Mouse (Mus musculus) CD4-positive helper T cell, adult 2 months (primary cell): ENCODE data around the gene Cd80.
A peak's percentile ranks its signal among the peaks of the same experiment; 100 is the strongest.
"Not testable (repeated sequence)": the region's sequence is repeated elsewhere in the genome, so short reads cannot be mapped to it uniquely, and the experiment has no call there.

Experiments
- DNase-seq: peaks from one replicate; pipeline ENCODE4 v3.0.0-alpha.2; 2012; ENCODE audit warnings: low read depth, missing footprints, low spot score

Cd80 gene

GRCm38 (mm10) chr16:38455511-38456418 is at the start of gene Cd80:
Gene Cd80 (plus strand): TSS chr16:38455561.
- DNase-seq, result no peak

GRCm38 (mm10) chr16:38406293-38406692 is 49.1 kb upstream of the Cd80 start:
- DNase-seq, result no peak

- DNase-seq, result peak; percentile 52
Observed at GRCm38 (mm10) chr16:38406708-38407107, 48.7 kb upstream of the Cd80 start.

GRCm38 (mm10) chr16:38407584-38407983 is 47.8 kb upstream of the Cd80 start:
- DNase-seq, result peak; percentile 15

GRCm38 (mm10) chr16:38408416-38408815 is 46.9 kb upstream of the Cd80 start:
- DNase-seq, result no peak

- no peak for DNase-seq
Observed at GRCm38 (mm10) chr16:38414953-38415352, 40.4 kb upstream of the Cd80 start.

- DNase-seq, result no peak
Observed at GRCm38 (mm10) chr16:38425374-38425773, 30.0 kb upstream of the Cd80 start.

- no peak for DNase-seq
Observed at GRCm38 (mm10) chr16:38425799-38426198, 29.6 kb upstream of the Cd80 start.

GRCm38 (mm10) chr16:38431446-38432185 is 23.7 kb upstream of the Cd80 start:
- DNase-seq, result no peak

GRCm38 (mm10) chr16:38432498-38433425 is 22.6 kb upstream of the Cd80 start, which contains the start of gene Pla1a:
Gene Pla1a (minus strand): TSS chr16:38433145.
- no peak for DNase-seq

GRCm38 (mm10) chr16:38433514-38433913 is 21.8 kb upstream of the Cd80 start:
- no peak for DNase-seq

GRCm38 (mm10) chr16:38434295-38434795 is 21.0 kb upstream of the Cd80 start:
- DNase-seq, result no peak

- no peak for DNase-seq
Observed at GRCm38 (mm10) chr16:38439190-38439589, 16.2 kb upstream of the Cd80 start.

GRCm38 (mm10) chr16:38440403-38440802 is 15.0 kb upstream of the Cd80 start:
- DNase-seq, result no peak

- no peak for DNase-seq
Observed at GRCm38 (mm10) chr16:38441611-38442010, 13.8 kb upstream of the Cd80 start.

- no peak for DNase-seq
Observed at GRCm38 (mm10) chr16:38442216-38442615, 13.1 kb upstream of the Cd80 start.

- no peak for DNase-seq
Observed at GRCm38 (mm10) chr16:38443721-38444464, 11.5 kb upstream of the Cd80 start.

GRCm38 (mm10) chr16:38445046-38445445 is 10.3 kb upstream of the Cd80 start:
- no peak for DNase-seq

GRCm38 (mm10) chr16:38445576-38445975 is 9.8 kb upstream of the Cd80 start:
- DNase-seq, result no peak

- DNase-seq, result not testable (repeated sequence)
Observed at GRCm38 (mm10) chr16:38446141-38446540, 9.2 kb upstream of the Cd80 start.

- DNase-seq, result no peak
Observed at GRCm38 (mm10) chr16:38447366-38447765, 8.0 kb upstream of the Cd80 start.
